Mouse (Mus musculus) C2C12 (cell line): ENCODE results near the gene Aspdh. TPM values are rescaled to one million over a fixed set of nuclear protein-coding genes. Genes with fewer than 3 reads are reported as not detected.

Experiments used
- H3K27me3 ChIP-seq: one replicate; pipeline ENCODE4 v1.6.1; 2011; ENCODE audit not compliant: control insufficient read depth, insufficient read depth, insufficient read length
- H3K36me3 ChIP-seq: one replicate; pipeline ENCODE4 v1.6.1; 2011; ENCODE audit not compliant: control insufficient read depth, insufficient read depth
- H3K4me3 ChIP-seq: one replicate; pipeline ENCODE4 v1.5.1; 2011; ENCODE audit warnings: mild to moderate bottlenecking, control low read depth; ENCODE audit not compliant: poor library complexity, insufficient read depth, severe bottlenecking
- H3K79me2 ChIP-seq: one replicate; pipeline ENCODE4 v1.6.1; 2011; ENCODE audit not compliant: control insufficient read depth, insufficient read depth
- H3K79me3 ChIP-seq: one replicate; pipeline ENCODE4 v1.6.1; 2011; ENCODE audit warnings: low read depth, control low read depth
- H3ac ChIP-seq: one replicate; pipeline ENCODE3; 2011; ENCODE audit warnings: low read depth; ENCODE audit not compliant: control insufficient read depth, insufficient read length
- CEBPB ChIP-seq: IDR thresholded peaks from one replicate; pipeline ENCODE4 v1.6.1; 2011; ENCODE audit warnings: low read depth, mild to moderate bottlenecking, control low read depth, moderate library complexity
- CTCF ChIP-seq: IDR thresholded peaks from one replicate; pipeline ENCODE4 v1.5.1; 2011; ENCODE audit not compliant: control insufficient read depth, insufficient read depth, insufficient read length
- FOSL1 ChIP-seq: IDR thresholded peaks from one replicate; pipeline ENCODE4 v1.8.0; 2011; ENCODE audit warnings: mild to moderate bottlenecking, low read length; ENCODE audit not compliant: poor library complexity, insufficient read depth, severe bottlenecking
- MAX ChIP-seq: IDR thresholded peaks from one replicate; pipeline ENCODE4 v1.6.1; 2011; ENCODE audit warnings: mild to moderate bottlenecking, control low read depth
- MYOD1 ChIP-seq: IDR thresholded peaks from one replicate; pipeline ENCODE4 v1.6.1; 2011; ENCODE audit warnings: low read depth; ENCODE audit not compliant: control insufficient read depth, insufficient read length
- MYOG ChIP-seq: IDR thresholded peaks from one replicate; pipeline ENCODE4 v1.6.1; 2011; ENCODE audit not compliant: control insufficient read depth, insufficient read length; ENCODE audit errors: extremely low read depth
- USF1 ChIP-seq: IDR thresholded peaks from one replicate; pipeline ENCODE4 v1.6.1; 2011; ENCODE audit warnings: low read depth, mild to moderate bottlenecking, control low read depth, moderate library complexity
- microRNA-seq: library from miRNA; unstranded; fragments of <30 nt; microRNA quantifications from one replicate; pipeline ENCODE4, GENCODE M21; 2019; ENCODE audit warnings: borderline microRNAs expressed
- polyA plus RNA-seq: library from polyadenylated mRNA; unstranded; fragments of >200 nt; fragmentation: generic; extraction: Trizol; gene quantifications from one replicate; pipeline ENCODE4 v1.2.1, GENCODE M21; 2012; ENCODE audit warnings: missing spikeins

Gene Aspdh
- polyA plus RNA-seq, 1 experiment: not detected

- peaks cover 13% of the 10 kb centered on the region for H3K79me3 ChIP-seq
- H3K79me2 ChIP-seq: peaks cover 23% of the 10 kb centered on the region
- no peak overlapping the region for H3K4me3 ChIP-seq
- TF ChIP-seq FOSL1 (no peak), MYOG (no peak), MYOD1 (no peak), CEBPB (no peak), CTCF (no peak), MAX (no peak), USF1 (no peak)
- H3K36me3 ChIP-seq: no peaks in the 10 kb centered on the region
- no peaks in the 10 kb centered on the region for H3K27me3 ChIP-seq
- H3ac ChIP-seq: no peak overlapping the region
Observed at GRCm38 (mm10) chr7:44497361-44498055, 32.3 kb downstream of the Aspdh start.

GRCm38 (mm10) chr7:44498922-44499321 is 33.7 kb downstream of the Aspdh start:
- Histone ChIP-seq H3K79me3 (peaks cover 13% of the 10 kb centered on the region), H3K27me3 (no peaks in the 10 kb centered on the region), H3K36me3 (no peaks in the 10 kb centered on the region), H3K4me3 (no peak overlapping the region), H3ac (no peak overlapping the region), H3K79me2 (peaks cover 18% of the 10 kb centered on the region)
- TF ChIP-seq MYOG (no peak), USF1 (no peak), MAX (no peak), CEBPB (no peak), MYOD1 (no peak)

GRCm38 (mm10) chr7:44500046-44500445 is 34.9 kb downstream of the Aspdh start:
- TF ChIP-seq MYOG (no peak), MAX (no peak), USF1 (no peak), CTCF (no peak), FOSL1 (no peak), CEBPB (no peak), MYOD1 (no peak)
- H3K27me3 ChIP-seq: no peaks in the 10 kb centered on the region
- H3K4me3 ChIP-seq: no peak overlapping the region

GRCm38 (mm10) chr7:44501563-44502115 is 36.4 kb downstream of the Aspdh start:
- Histone ChIP-seq H3K27me3 (peaks cover 8% of the 10 kb centered on the region), H3K79me3 (no peaks in the 10 kb centered on the region), H3K4me3 (no peak overlapping the region), H3K79me2 (no peaks in the 10 kb centered on the region), H3ac (no peak overlapping the region), H3K36me3 (no peaks in the 10 kb centered on the region)
- TF ChIP-seq MYOG: no peak
- no peak for TF ChIP-seq FOSL1
- no peak for TF ChIP-seq MYOD1
- TF ChIP-seq CEBPB: no peak
- TF ChIP-seq CTCF: peak; percentile 55
- TF ChIP-seq MAX: no peak

More at GRCm38 (mm10) chr7:44500046-44500445, 34.9 kb downstream of the Aspdh start:
- Histone ChIP-seq H3K79me2 (peaks cover 6% of the 10 kb centered on the region), H3ac (no peak overlapping the region), H3K36me3 (no peaks in the 10 kb centered on the region), H3K79me3 (peaks cover 7% of the 10 kb centered on the region)

GRCm38 (mm10) chr7:44507491-44507890 is 42.3 kb downstream of the Aspdh start:
- Histone ChIP-seq H3K79me3 (no peaks in the 10 kb centered on the region), H3K36me3 (no peaks in the 10 kb centered on the region), H3K4me3 (no peak overlapping the region), H3K79me2 (no peaks in the 10 kb centered on the region), H3ac (no peak overlapping the region), H3K27me3 (peaks cover 40% of the 10 kb centered on the region)
- TF ChIP-seq FOSL1 (no peak), CEBPB (no peak), MYOG (no peak), CTCF (no peak), MAX (no peak), USF1 (no peak), MYOD1 (no peak)

Small RNAs within 50 kb of the gene (microRNA-seq; reads per million reads assigned to microRNA genes)
- gene Mir7052: 0.24 reads per million

Other genes starting within 250 kb of the Aspdh start
- not detected for gene Klk1b5, start 249.4 kb upstream of the Aspdh start, polyA plus RNA-seq
- gene Klk1, start 240.0 kb upstream of the Aspdh start, polyA plus RNA-seq: not detected
- gene Gm36864, start 229.2 kb upstream of the Aspdh start, polyA plus RNA-seq: 0.06 TPM
- 0.68 TPM for gene 1700028J19Rik, start 218.7 kb upstream of the Aspdh start, polyA plus RNA-seq
- 68.9 TPM for gene 2410002F23Rik, start 218.7 kb upstream of the Aspdh start, polyA plus RNA-seq
- gene Acp4, start 208.0 kb upstream of the Aspdh start, polyA plus RNA-seq: not detected
- gene Gm15517, start 203.9 kb upstream of the Aspdh start, polyA plus RNA-seq: not detected
- 0.30 TPM for gene Clec11a, start 158.5 kb upstream of the Aspdh start, polyA plus RNA-seq
- gene Shank1, start 155.1 kb upstream of the Aspdh start, polyA plus RNA-seq: under 0.01 TPM
- gene Syt3, start 81.3 kb upstream of the Aspdh start, polyA plus RNA-seq: not detected
- 0.11 TPM for gene 1700008O03Rik, start 79.6 kb upstream of the Aspdh start, polyA plus RNA-seq
- gene Lrrc4b, start 36.4 kb upstream of the Aspdh start, polyA plus RNA-seq: not detected
- gene Josd2, start 2.6 kb downstream of the Aspdh start, polyA plus RNA-seq: 77.5 TPM
- 93.5 TPM for gene Emc10, start 31.1 kb downstream of the Aspdh start, polyA plus RNA-seq
- 0.95 TPM for gene Fam71e1, start 31.2 kb downstream of the Aspdh start, polyA plus RNA-seq
- gene Mybpc2, start 59.3 kb downstream of the Aspdh start, polyA plus RNA-seq: not detected
- gene Spib, start 66.7 kb downstream of the Aspdh start, polyA plus RNA-seq: 0.01 TPM
- 66.1 TPM for gene Pold1, start 83.5 kb downstream of the Aspdh start, polyA plus RNA-seq
- gene Nr1h2, start 88.6 kb downstream of the Aspdh start, polyA plus RNA-seq: 61.0 TPM
- gene Napsa, start 107.0 kb downstream of the Aspdh start, polyA plus RNA-seq: not detected
- 0.26 TPM for gene Kcnc3, start 125.3 kb downstream of the Aspdh start, polyA plus RNA-seq
- 0.01 TPM for gene Myh14, start 205.5 kb downstream of the Aspdh start, polyA plus RNA-seq
- not detected for gene Izumo2, start 243.4 kb downstream of the Aspdh start, polyA plus RNA-seq